Mouse (Mus musculus) spleen, adult 2 months (tissue): ENCODE measurements around the gene Fry.

Experiments
- CTCF ChIP-seq: fragments of 200-500 bp; IDR thresholded peaks from 2 replicates; pipeline ENCODE4 v1.5.1; 2011; ENCODE audit warnings: mild to moderate bottlenecking, inconsistent platforms; ENCODE audit not compliant: insufficient read depth, insufficient read length, insufficient replicate concordance; ENCODE audit errors: extremely low read depth
- POLR2A ChIP-seq: fragments of 200-500 bp; IDR thresholded peaks from 2 replicates; pipeline ENCODE4 v1.6.1; 2011; ENCODE audit warnings: low read depth, low read length, inconsistent platforms

DNA sequence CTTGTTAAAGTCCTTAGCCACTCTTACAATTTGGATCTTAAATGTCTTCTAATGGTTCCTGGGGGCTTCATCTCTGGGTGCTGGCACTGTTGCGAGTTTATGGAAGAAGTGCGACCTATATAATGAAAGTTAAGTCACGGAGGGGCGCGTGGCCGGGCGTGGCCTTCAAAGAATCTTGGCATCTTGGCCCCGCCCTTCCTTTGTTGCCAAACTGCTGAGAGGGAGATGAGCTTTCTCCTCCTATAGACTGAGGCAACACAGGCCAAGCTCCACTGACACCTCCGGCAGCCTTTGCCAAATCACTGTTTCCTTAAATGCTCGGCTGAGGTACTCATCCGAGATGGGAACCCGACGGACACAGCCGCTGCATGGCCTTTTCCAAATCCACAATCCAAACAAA, 35.7 kb upstream of the Fry start:
- TF ChIP-seq POLR2A (no peak), CTCF (no peak)
